Mouse (Mus musculus): ENCODE results near the gene Rbbp6. TPM values are rescaled to one million over a fixed set of nuclear protein-coding genes. Genes with fewer than 3 reads are reported as not detected.

The Rbbp6 gene
- total and polyA plus RNA-seq, 2 experiments from 2014 or later, result 13.2 to 14.9 TPM

- Histone ChIP-seq H3K27me3 (ENCODE audit: control insufficient read depth, insufficient read depth, low read length) (no peaks in the 10 kb centered on the region), H3K9ac (replicated peaks; ENCODE audit: low read depth, low read length) (no peak overlapping the region), H3K4me3 (ENCODE audit: low read depth, low read length) (no peak overlapping the region), H3K9me3 (replicated peaks; ENCODE audit: control insufficient read depth, low read length) (no peaks in the 10 kb centered on the region), H3K4me2 (ENCODE audit: low read depth, low read length) (no peak overlapping the region), H3K4me1 (ENCODE audit: control insufficient read depth, insufficient read depth) (no peaks in the 10 kb centered on the region), H3K36me3 (replicated peaks; ENCODE audit: control insufficient read depth, insufficient read depth, low read length) (no peaks in the 10 kb centered on the region), H3K27ac (ENCODE audit: low read depth) (peak overlapping the region; percentile 43; the same call in 1 of the 2 replicates)
- ATAC-seq (ENCODE audit: insufficient read depth, low read depth) (peak; percentile 81), DNase-seq (ENCODE audit: low spot score) (peak; percentile 49)
- TF ChIP-seq EP300 (IDR thresholded peaks at IDR 0.05; ENCODE audit: low read depth) (no peak), CTCF (IDR thresholded peaks at IDR 0.05; ENCODE audit: low read depth) (no peak)
- WGBS, result 60% methylated on average over 8 of the region's 8 CpGs
Observed at GRCm38 (mm10) chr7:122955226-122955955, 10.1 kb upstream of the Rbbp6 start.

GRCm38 (mm10) chr7:122968751-122969150 is 3.3 kb downstream of the Rbbp6 start:
- Histone ChIP-seq H3K9ac (replicated peaks; ENCODE audit: low read depth, low read length) (no peak overlapping the region), H3K36me3 (replicated peaks; ENCODE audit: control insufficient read depth, insufficient read depth, low read length) (no peaks in the 10 kb centered on the region), H3K9me3 (replicated peaks; ENCODE audit: control insufficient read depth, low read length) (no peaks in the 10 kb centered on the region), H3K4me1 (ENCODE audit: control insufficient read depth, insufficient read depth) (peaks cover 14% of the 10 kb centered on the region), H3K27me3 (ENCODE audit: control insufficient read depth, insufficient read depth, low read length) (no peaks in the 10 kb centered on the region), H3K4me3 (ENCODE audit: low read depth, low read length) (no peak overlapping the region), H3K27ac (ENCODE audit: low read depth) (no peak overlapping the region), H3K4me2 (ENCODE audit: low read depth, low read length) (peak overlapping the region; percentile 94; the same call in 1 of the 2 replicates)
- TF ChIP-seq EP300 (IDR thresholded peaks at IDR 0.05; ENCODE audit: low read depth), result no peak
- TF ChIP-seq CTCF (IDR thresholded peaks at IDR 0.05; ENCODE audit: low read depth), result no peak
- no peak for DNase-seq (ENCODE audit: low spot score)
- WGBS, result 52% methylated on average over 4 of the region's 4 CpGs
- ATAC-seq (ENCODE audit: insufficient read depth, low read depth), result no peak

GRCm38 (mm10) chr7:122969231-122970032 is 3.9 kb downstream of the Rbbp6 start:
- TF ChIP-seq EP300 (IDR thresholded peaks at IDR 0.05; ENCODE audit: low read depth), result peak; percentile 71; the same call in 1 of the 2 replicates
- no peak for TF ChIP-seq CTCF (IDR thresholded peaks at IDR 0.05; ENCODE audit: low read depth)
- Histone ChIP-seq H3K27me3 (ENCODE audit: control insufficient read depth, insufficient read depth, low read length) (no peaks in the 10 kb centered on the region), H3K36me3 (replicated peaks; ENCODE audit: control insufficient read depth, insufficient read depth, low read length) (no peaks in the 10 kb centered on the region), H3K4me1 (ENCODE audit: control insufficient read depth, insufficient read depth) (peaks cover 14% of the 10 kb centered on the region), H3K4me3 (ENCODE audit: low read depth, low read length) (peak overlapping the region; percentile 95), H3K27ac (ENCODE audit: low read depth) (peak overlapping the region; percentile 96), H3K9me3 (replicated peaks; ENCODE audit: control insufficient read depth, low read length) (no peaks in the 10 kb centered on the region), H3K4me2 (ENCODE audit: low read depth, low read length) (peak overlapping the region; percentile 94), H3K9ac (replicated peaks; ENCODE audit: low read depth, low read length) (peak overlapping the region; percentile 98)
- ATAC-seq (ENCODE audit: insufficient read depth, low read depth), result peak; percentile 99
- peak; percentile 92 for DNase-seq (ENCODE audit: low spot score)
- WGBS, result 1% methylated on average over 62 of the region's 62 CpGs

- Histone ChIP-seq H3K9ac (replicated peaks; ENCODE audit: low read depth, low read length) (peak overlapping the region; percentile 98), H3K4me1 (ENCODE audit: control insufficient read depth, insufficient read depth) (peaks cover 14% of the 10 kb centered on the region), H3K27me3 (ENCODE audit: control insufficient read depth, insufficient read depth, low read length) (no peaks in the 10 kb centered on the region), H3K27ac (ENCODE audit: low read depth) (peak overlapping the region; percentile 96), H3K4me3 (ENCODE audit: low read depth, low read length) (peak overlapping the region; percentile 95), H3K4me2 (ENCODE audit: low read depth, low read length) (peak overlapping the region; percentile 94), H3K9me3 (replicated peaks; ENCODE audit: control insufficient read depth, low read length) (no peaks in the 10 kb centered on the region), H3K36me3 (replicated peaks; ENCODE audit: control insufficient read depth, insufficient read depth, low read length) (no peaks in the 10 kb centered on the region)
- DNase-seq (ENCODE audit: low spot score) (peak; percentile 29), ATAC-seq (ENCODE audit: insufficient read depth, low read depth) (peak; percentile 61)
- TF ChIP-seq EP300 (IDR thresholded peaks at IDR 0.05; ENCODE audit: low read depth) (no peak), CTCF (IDR thresholded peaks at IDR 0.05; ENCODE audit: low read depth) (no peak)
- under 1% methylated on average over 60 of the region's 69 CpGs for WGBS
Observed at GRCm38 (mm10) chr7:122970119-122970781, 4.8 kb downstream of the Rbbp6 start.

- WGBS, result under 1% methylated on average over 14 of the region's 14 CpGs
- no peaks in the 10 kb centered on the region for H3K36me3 ChIP-seq (replicated peaks; ENCODE audit: control insufficient read depth, insufficient read depth, low read length)
- no peaks in the 10 kb centered on the region for H3K27me3 ChIP-seq (ENCODE audit: control insufficient read depth, insufficient read depth, low read length)
- TF ChIP-seq EP300 (IDR thresholded peaks at IDR 0.05; ENCODE audit: low read depth), result no peak
- TF ChIP-seq CTCF (IDR thresholded peaks at IDR 0.05; ENCODE audit: low read depth), result no peak
- peak overlapping the region; percentile 96 for H3K27ac ChIP-seq (ENCODE audit: low read depth)
- peak overlapping the region; percentile 94 for H3K4me2 ChIP-seq (ENCODE audit: low read depth, low read length)
- no peak for DNase-seq (ENCODE audit: low spot score)
- peaks cover 14% of the 10 kb centered on the region for H3K4me1 ChIP-seq (ENCODE audit: control insufficient read depth, insufficient read depth)
- peak overlapping the region; percentile 98 for H3K9ac ChIP-seq (replicated peaks; ENCODE audit: low read depth, low read length)
- peak overlapping the region; percentile 95 for H3K4me3 ChIP-seq (ENCODE audit: low read depth, low read length)
- no peaks in the 10 kb centered on the region for H3K9me3 ChIP-seq (replicated peaks; ENCODE audit: control insufficient read depth, low read length)
- ATAC-seq (ENCODE audit: insufficient read depth, low read depth), result no peak
Observed at GRCm38 (mm10) chr7:122970864-122971420, 5.5 kb downstream of the Rbbp6 start.

Data from heart, postnatal 0 days (tissue).